Mouse (Mus musculus) olfactory bulb, adult 2 months (tissue): Measurements from ENCODE around the gene Dennd5b.

Experiments used
- CTCF ChIP-seq: fragments of 200-500 bp; IDR thresholded peaks from 2 replicates; pipeline ENCODE4 v1.5.1; 2012; ENCODE audit warnings: low read depth, mild to moderate bottlenecking, low read length, moderate library complexity; ENCODE audit not compliant: insufficient read depth
- POLR2A ChIP-seq: fragments of 200-500 bp; IDR thresholded peaks from 2 replicates; pipeline ENCODE4 v1.6.1; 2012; ENCODE audit warnings: mild to moderate bottlenecking, low read depth, low read length, moderate library complexity; ENCODE audit not compliant: insufficient read depth

- no peak for TF ChIP-seq CTCF
- TF ChIP-seq POLR2A, result no peak
Measured at GRCm38 (mm10) chr6:148941880-148942279, 159.6 kb downstream of the Dennd5b start.
